In the genomic region with DNA sequence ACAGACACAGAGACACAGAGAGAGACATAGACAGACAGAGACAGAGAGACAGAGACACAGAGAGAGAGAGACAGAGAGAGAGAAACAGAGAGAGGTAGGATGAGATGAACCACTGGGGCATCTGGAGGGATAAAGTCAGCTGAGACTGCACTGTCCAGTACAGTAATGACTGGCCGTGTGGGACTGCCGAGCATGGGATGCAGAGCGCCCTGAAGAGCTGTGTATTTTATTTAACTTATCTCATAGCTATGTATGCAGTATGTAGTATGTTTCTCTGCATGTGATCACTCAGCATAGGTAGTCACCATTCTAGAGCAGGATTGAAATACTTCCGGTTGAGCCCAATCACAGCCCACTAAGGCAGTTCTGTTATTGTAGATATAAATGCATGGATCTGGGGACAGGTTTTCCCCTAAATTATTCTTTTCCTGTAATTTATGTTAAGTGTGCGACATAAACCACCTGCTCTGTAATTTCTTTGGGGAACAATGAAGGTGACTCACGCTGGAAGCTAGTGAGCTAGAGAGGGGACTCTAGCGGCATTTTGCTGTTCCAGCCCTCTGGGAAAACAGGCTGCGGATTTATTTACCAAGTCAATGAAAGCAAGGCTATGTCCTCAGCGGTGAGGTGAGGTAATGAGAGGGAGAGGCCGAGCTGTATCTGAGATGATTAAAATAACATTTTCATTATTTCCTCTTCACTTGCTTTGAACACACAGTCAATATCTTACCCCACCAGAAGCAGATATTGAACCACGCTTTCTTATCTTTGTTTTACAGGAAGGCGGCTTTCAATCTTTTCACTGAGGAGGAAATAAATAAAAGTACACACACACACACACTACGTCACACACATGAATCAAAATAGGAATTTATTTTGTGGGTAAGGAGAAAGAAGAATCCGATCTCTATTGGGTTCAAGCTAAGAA, we compare ENCODE assay signal across 18 mouse cellular contexts. TPM values are rescaled to one million over a fixed set of nuclear protein-coding genes. Genes with fewer than 3 reads are reported as not detected.
DNase-seq lines count a peak whose midpoint lies in the region; ATAC-seq and TF ChIP-seq lines count a peak whose summit lies in the region.
"Had no signal": no experiment of that assay in that cellular context is flagged by ENCODE, and none has a peak within 500 bp of the region (broad histone marks: within the 10 kb centered on the region; RNA-seq: fewer than 3 reads in every experiment).

No protein-coding gene starts in this region.

- WGBS in liver, postnatal 0 days (ENCODE audit: insufficient replicate concordance): 34% methylated on average over 14 of the region's 14 CpGs
- 59% methylated on average over 14 of the region's 14 CpGs for WGBS in forebrain, embryonic 12.5 days
- WGBS in hindbrain, postnatal 0 days: 56% methylated on average over 14 of the region's 14 CpGs
- WGBS in neural tube, embryonic 15.5 days: 42% methylated on average over 14 of the region's 14 CpGs

- no peak overlapping the region for H3K27ac ChIP-seq in liver, postnatal 0 days (ENCODE audit: low read depth)
- H3K27ac ChIP-seq in forebrain, embryonic 12.5 days: no peak overlapping the region
- H3K27ac ChIP-seq in hindbrain, postnatal 0 days: no peak overlapping the region
- H3K27ac ChIP-seq in neural tube, embryonic 15.5 days (replicated peaks): no peak overlapping the region
- H3K27ac ChIP-seq: limb, embryonic 12.5 days; macrophage had no signal

- H3K27me3 ChIP-seq in liver, postnatal 0 days (ENCODE audit: insufficient read depth, low read length): no peaks in the 10 kb centered on the region
- peaks cover 10% of the 10 kb centered on the region; the same call in 1 of the 2 replicates for H3K27me3 ChIP-seq in forebrain, embryonic 12.5 days
- no peaks in the 10 kb centered on the region for H3K27me3 ChIP-seq in hindbrain, postnatal 0 days (ENCODE audit: insufficient read depth, low read length)
- H3K27me3 ChIP-seq in neural tube, embryonic 15.5 days (replicated peaks): no peaks in the 10 kb centered on the region

- H3K4me3 ChIP-seq in liver, postnatal 0 days (ENCODE audit: low read depth, low read length): no peak overlapping the region
- H3K4me3 ChIP-seq in forebrain, embryonic 12.5 days (replicated peaks): no peak overlapping the region
- H3K4me3 ChIP-seq in hindbrain, postnatal 0 days (ENCODE audit: low read length): no peak overlapping the region
- H3K4me3 ChIP-seq in neural tube, embryonic 15.5 days (replicated peaks): no peak overlapping the region
- H3K4me3 ChIP-seq: limb, embryonic 12.5 days had no signal

- H3K9ac ChIP-seq in liver, postnatal 0 days (replicated peaks): no peak overlapping the region
- H3K9ac ChIP-seq in forebrain, embryonic 12.5 days: no peak overlapping the region
- H3K9ac ChIP-seq in hindbrain, postnatal 0 days (replicated peaks; ENCODE audit: low read length): no peak overlapping the region
- no peak overlapping the region for H3K9ac ChIP-seq in neural tube, embryonic 15.5 days (replicated peaks)
- H3K9ac ChIP-seq: limb, embryonic 12.5 days had no signal

- peak; percentile 82 for ATAC-seq in liver, postnatal 0 days
- ATAC-seq in forebrain, embryonic 12.5 days (ENCODE audit: low FRiP score): peak; percentile 32; the same call in 1 of the 2 replicates
- ATAC-seq in hindbrain, postnatal 0 days: no peak
- peak; percentile 48; the same call in 1 of the 2 replicates for ATAC-seq in neural tube, embryonic 15.5 days (ENCODE audit: low FRiP score)
- ATAC-seq: activated CD4-positive, CD25-positive, alpha-beta regulatory T cell, adult 4 months had no signal

- TF ChIP-seq EP300 in liver, postnatal 0 days (IDR thresholded peaks at IDR 0.05; ENCODE audit: low read depth): no peak

- H3K36me3 ChIP-seq in liver, postnatal 0 days (replicated peaks; ENCODE audit: insufficient read depth, low read length): no peaks in the 10 kb centered on the region
- no peaks in the 10 kb centered on the region for H3K36me3 ChIP-seq in forebrain, embryonic 12.5 days (replicated peaks)
- H3K36me3 ChIP-seq in hindbrain, postnatal 0 days (ENCODE audit: insufficient read depth, low read length): no peaks in the 10 kb centered on the region
- no peaks in the 10 kb centered on the region for H3K36me3 ChIP-seq in neural tube, embryonic 15.5 days
- H3K36me3 ChIP-seq: limb, embryonic 12.5 days had no signal

- no peak for DNase-seq in liver, postnatal 0 days
- DNase-seq in liver: no peak
- DNase-seq in hindbrain, postnatal 0 days (ENCODE audit: low spot score): peak; percentile 35
- no peak for DNase-seq in right cerebral cortex, postnatal 36 days (ENCODE audit: low spot score in 2 of 2)
- DNase-seq in heart, adult 8-10 months (ENCODE audit: low spot score): no peak
- DNase-seq in urinary bladder, postnatal 25 days (ENCODE audit: low spot score): no peak
- DNase-seq: cerebellum, adult 11 months; heart, postnatal 10 days; kidney, adult 2 months; kidney, postnatal 4 days; retina, postnatal 1 day; thymus, adult 2 months had no signal

- no peak overlapping the region; the same call in 1 of the 2 replicates for H3K4me2 ChIP-seq in liver, postnatal 0 days (ENCODE audit: low read depth, low read length)
- H3K4me2 ChIP-seq in forebrain, embryonic 12.5 days: no peak overlapping the region
- no peak overlapping the region for H3K4me2 ChIP-seq in hindbrain, postnatal 0 days (ENCODE audit: low read depth, low read length)
- H3K4me2 ChIP-seq in neural tube, embryonic 15.5 days: peak overlapping the region; percentile 9; the same call in 1 of the 2 replicates
- H3K4me2 ChIP-seq: limb, embryonic 12.5 days had no signal

- no peak for TF ChIP-seq CTCF in liver, postnatal 0 days (IDR thresholded peaks at IDR 0.05; ENCODE audit: low read depth)
- TF ChIP-seq CTCF in hindbrain, postnatal 0 days (IDR thresholded peaks at IDR 0.05; ENCODE audit: low read depth): no peak

- H3K9me3 ChIP-seq in liver, postnatal 0 days (ENCODE audit: low read length): no peaks in the 10 kb centered on the region
- H3K9me3 ChIP-seq in forebrain, embryonic 12.5 days: no peaks in the 10 kb centered on the region
- H3K9me3 ChIP-seq in hindbrain, postnatal 0 days (ENCODE audit: low read length): no peaks in the 10 kb centered on the region
- no peaks in the 10 kb centered on the region for H3K9me3 ChIP-seq in neural tube, embryonic 15.5 days (replicated peaks)
- H3K9me3 ChIP-seq: limb, embryonic 12.5 days had no signal

- H3K4me1 ChIP-seq in liver, postnatal 0 days (ENCODE audit: insufficient read depth): no peaks in the 10 kb centered on the region
- peaks cover 6% of the 10 kb centered on the region for H3K4me1 ChIP-seq in forebrain, embryonic 12.5 days
- no peaks in the 10 kb centered on the region for H3K4me1 ChIP-seq in hindbrain, postnatal 0 days (ENCODE audit: insufficient read depth, low read length)
- peaks cover 9% of the 10 kb centered on the region; the same call in 1 of the 2 replicates for H3K4me1 ChIP-seq in neural tube, embryonic 15.5 days

RNA-seq across cellular contexts. Expression of a gene that starts 10.7 kb away (rescaled TPM):
- not detected in 2 replicates for polyA plus RNA-seq in liver, postnatal 0 days (2015; fragmentation: Nextera tagmentation; extraction: Ambion mirVana)
- 3.2 and 6.0 TPM in 2 replicates for polyA plus RNA-seq in forebrain, embryonic 12.5 days (2016; fragmentation: Nextera tagmentation; extraction: Ambion mirVana)
- total RNA-seq in hindbrain, postnatal 0 days (2014; rRNA removed): 0.68 and 1.3 TPM in 2 replicates
- 2.0 and 4.2 TPM in 2 replicates for polyA plus RNA-seq in hindbrain, postnatal 0 days (2015; fragmentation: Nextera tagmentation; extraction: Ambion mirVana)
- polyA plus RNA-seq in neural tube, embryonic 15.5 days (2015; fragmentation: Nextera tagmentation; extraction: Ambion mirVana): 0.37 and 0.41 TPM in 2 replicates
- not detected for total RNA-seq in heart, adult 8-10 months (2022)
- total RNA-seq: granulocyte monocyte progenitor cell, adult 5-6 weeks had no signal
- polyA plus RNA-seq: activated CD4-positive, CD25-positive, alpha-beta regulatory T cell, adult 4 months; kidney, adult 2 months; macrophage had no signal

RNA-seq across cellular contexts. Expression of a gene that starts 45.9 kb away (rescaled TPM):
- 7.9 and 10.6 TPM in 2 replicates for polyA plus RNA-seq in liver, postnatal 0 days (2015; fragmentation: Nextera tagmentation; extraction: Ambion mirVana)
- polyA plus RNA-seq in forebrain, embryonic 12.5 days (2016; fragmentation: Nextera tagmentation; extraction: Ambion mirVana): 34.9 and 38.9 TPM in 2 replicates
- total RNA-seq in hindbrain, postnatal 0 days (2014; rRNA removed): 14.8 and 18.4 TPM in 2 replicates
- polyA plus RNA-seq in hindbrain, postnatal 0 days (2015; fragmentation: Nextera tagmentation; extraction: Ambion mirVana): 10.0 and 10.9 TPM in 2 replicates
- 14.4 and 20.0 TPM in 2 replicates for polyA plus RNA-seq in neural tube, embryonic 15.5 days (2015; fragmentation: Nextera tagmentation; extraction: Ambion mirVana)
- total RNA-seq in heart, adult 8-10 months (2022): 10 to 100 TPM; 36.9 to 46.0 (median 43.0) TPM
